Mouse (Mus musculus) cortical plate, adult 2 months (tissue): ENCODE measurements around the gene Depp1.

ENCODE experiments used
- CTCF ChIP-seq: fragments of 200-500 bp; IDR thresholded peaks from 2 replicates; pipeline ENCODE4 v1.5.1; 2011; ENCODE audit warnings: mild to moderate bottlenecking, control low read depth, low read length; ENCODE audit not compliant: insufficient read depth; ENCODE audit errors: extremely low read depth
- POLR2A ChIP-seq: fragments of 200-500 bp; IDR thresholded peaks from 2 replicates; pipeline ENCODE4 v1.6.1; 2011; ENCODE audit warnings: mild to moderate bottlenecking, low read length, control low read depth; ENCODE audit not compliant: insufficient read depth; ENCODE audit errors: extremely low read depth

DNA sequence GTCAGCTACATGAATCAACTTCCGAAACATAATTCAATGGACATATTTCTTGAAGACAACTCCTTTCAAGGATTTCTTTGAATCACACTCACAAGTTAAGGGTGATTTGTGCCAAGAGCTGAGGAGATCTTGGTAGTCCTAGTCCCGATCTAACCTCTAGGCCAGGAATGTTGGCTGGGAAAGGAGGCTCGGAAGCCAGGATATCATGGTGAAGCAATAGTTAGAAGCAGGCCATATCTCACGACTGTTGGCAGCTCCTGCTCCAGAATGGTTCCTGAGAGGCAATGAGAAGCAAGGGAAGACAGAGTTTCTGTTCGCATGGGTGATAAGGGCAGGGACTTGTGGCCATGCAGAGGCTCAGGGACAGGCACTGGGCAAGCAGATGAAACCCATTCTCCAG is 12.9 kb upstream of the Depp1 start:
- TF ChIP-seq POLR2A = no peak
- TF ChIP-seq CTCF = no peak
